Mouse (Mus musculus) MEL (cell line): ENCODE data around the gene Ywhag. TPM values are rescaled to one million over a fixed set of nuclear protein-coding genes. Genes with fewer than 3 reads are reported as not detected.

Experiments
- DNase-seq: peaks from one replicate; pipeline ENCODE4 v3.0.0; 2011; ENCODE audit warnings: low read depth, low spot score
- H3K27ac ChIP-seq: 2 replicates; pipeline ENCODE4 v1.5.1; 2012; ENCODE audit warnings: low read depth, mild to moderate bottlenecking, control low read depth, low read length, moderate library complexity; ENCODE audit not compliant: control insufficient read depth
- H3K27me3 ChIP-seq, 2 experiments: fragments of 150-350 bp in 1 of 2; sonication (generic) in 1 of 2; 2 replicates each; pipeline ENCODE4 v1.6.1; 2012; ENCODE audit warnings: low read length in 2 of 2, mild to moderate bottlenecking in 2 of 2, improper control_type of control experiment in 1 of 2, moderate library complexity in 1 of 2; ENCODE audit not compliant: insufficient read depth in 2 of 2, control insufficient read depth in 1 of 2
- H3K36me3 ChIP-seq, 2 experiments: 2 replicates each; pipeline ENCODE4 v1.6.1; 2012 to 2014; ENCODE audit warnings: low read length in 2 of 2, improper control_type of control experiment in 1 of 2, inconsistent platforms in 1 of 2, mild to moderate bottlenecking in 1 of 2; ENCODE audit not compliant: insufficient read depth in 2 of 2, control insufficient read depth in 1 of 2
- H3K4me1 ChIP-seq, 2 experiments: fragments of 150-350 bp in 1 of 2; sonication (generic) in 1 of 2; 2 replicates each; pipeline ENCODE4 v1.6.1; 2012; ENCODE audit warnings: low read length in 2 of 2, improper control_type of control experiment in 1 of 2, mild to moderate bottlenecking in 1 of 2; ENCODE audit not compliant: insufficient read depth in 2 of 2, control insufficient read depth in 1 of 2
- H3K4me3 ChIP-seq, 2 experiments: fragments of 150-350 bp in 1 of 2; sonication (generic) in 1 of 2; 2 replicates each; pipeline ENCODE4 v1.5.1; 2012; ENCODE audit warnings: low read depth in 2 of 2, low read length in 2 of 2, mild to moderate bottlenecking in 2 of 2, moderate library complexity in 2 of 2, control low read depth in 1 of 2, improper control_type of control experiment in 1 of 2; ENCODE audit not compliant: control insufficient read depth in 1 of 2, insufficient read depth in 1 of 2
- H3K79me2 ChIP-seq: 2 replicates; pipeline ENCODE4 v1.6.1; 2012; ENCODE audit warnings: mild to moderate bottlenecking, low read length, moderate library complexity; ENCODE audit not compliant: control insufficient read depth, poor library complexity, insufficient read depth
- H3K9ac ChIP-seq: 2 replicates; pipeline ENCODE4 v1.6.1; 2012; ENCODE audit warnings: low read depth, mild to moderate bottlenecking, control low read depth, low read length, moderate library complexity; ENCODE audit not compliant: control insufficient read depth, poor library complexity, severe bottlenecking
- H3K9me3 ChIP-seq: fragments of 150-350 bp; sonication (generic); replicated peaks from 2 replicates; pipeline ENCODE4 v1.6.1; 2012; ENCODE audit warnings: mild to moderate bottlenecking, low read length, improper control_type of control experiment, moderate library complexity; ENCODE audit not compliant: insufficient read depth
- CHD1 ChIP-seq: IDR thresholded peaks from 2 replicates; pipeline ENCODE4 v1.6.1; 2012; ENCODE audit warnings: low read depth, mild to moderate bottlenecking, inconsistent platforms, low read length, improper control_type of control experiment
- CHD2 ChIP-seq: IDR thresholded peaks from 2 replicates; pipeline ENCODE4 v1.6.1; 2011; ENCODE audit warnings: low read length, improper control_type of control experiment
- CTCF ChIP-seq, 3 experiments: IDR thresholded peaks in 2 of 3; conservative IDR thresholded peaks in 1 of 3; 2 replicates each; pipeline ENCODE4 v1.5.1; 2011 to 2012; ENCODE audit warnings: low read length in 3 of 3, low read depth in 2 of 3, mild to moderate bottlenecking in 2 of 3, improper control_type of control experiment in 1 of 3, inconsistent platforms in 1 of 3, mixed read lengths in 1 of 3, moderate library complexity in 1 of 3; ENCODE audit not compliant: control insufficient read depth in 1 of 3, insufficient read depth in 1 of 3, poor library complexity in 1 of 3, severe bottlenecking in 1 of 3
- ELF1 ChIP-seq: IDR thresholded peaks from 2 replicates; pipeline ENCODE4 v1.6.1; 2014; ENCODE audit warnings: low read depth, mild to moderate bottlenecking, inconsistent platforms, low read length, improper control_type of control experiment, moderate library complexity
- EP300 ChIP-seq, 2 experiments: IDR thresholded peaks; 2 replicates each; pipeline ENCODE4 v1.6.1; 2011; ENCODE audit warnings: improper control_type of control experiment in 2 of 2, low read length in 2 of 2, low read depth in 1 of 2, mild to moderate bottlenecking in 1 of 2
- ETS1 ChIP-seq: IDR thresholded peaks from 2 replicates; pipeline ENCODE4 v1.6.1; 2012; ENCODE audit warnings: low read depth, mild to moderate bottlenecking, inconsistent platforms, low read length, improper control_type of control experiment, moderate library complexity
- GABPA ChIP-seq: IDR thresholded peaks from 2 replicates; pipeline ENCODE4 v1.6.1; 2012; ENCODE audit warnings: low read depth, mild to moderate bottlenecking, inconsistent platforms, low read length, improper control_type of control experiment, moderate library complexity
- GATA1 ChIP-seq: IDR thresholded peaks from 2 replicates; pipeline ENCODE4 v1.6.1; 2011; ENCODE audit warnings: low read depth, low read length, improper control_type of control experiment
- HCFC1 ChIP-seq: IDR thresholded peaks from 2 replicates; pipeline ENCODE4 v1.6.1; 2012; ENCODE audit warnings: low read depth, mild to moderate bottlenecking, inconsistent platforms, low read length, improper control_type of control experiment, moderate library complexity
- JUND ChIP-seq: IDR thresholded peaks from 2 replicates; pipeline ENCODE4 v1.6.1; 2011; ENCODE audit warnings: low read depth, mild to moderate bottlenecking, improper control_type of control experiment, low read length
- KAT2A ChIP-seq: conservative IDR thresholded peaks from 2 replicates; pipeline ENCODE4 v1.6.1; 2012; ENCODE audit warnings: low read depth, low read length, improper control_type of control experiment, inconsistent platforms
- MAFK ChIP-seq: IDR thresholded peaks from 2 replicates; pipeline ENCODE4 v1.6.1; 2011; ENCODE audit warnings: low read depth, mild to moderate bottlenecking, low read length, improper control_type of control experiment, borderline replicate concordance
- MAX ChIP-seq: IDR thresholded peaks from 2 replicates; pipeline ENCODE4 v1.6.1; 2011; ENCODE audit warnings: low read length, improper control_type of control experiment
- MAZ ChIP-seq: IDR thresholded peaks from 2 replicates; pipeline ENCODE4 v1.6.1; 2012; ENCODE audit warnings: low read depth, mild to moderate bottlenecking, inconsistent platforms, low read length, improper control_type of control experiment
- MEF2A ChIP-seq: IDR thresholded peaks from 2 replicates; pipeline ENCODE4 v1.6.1; 2014; ENCODE audit warnings: low read depth, mild to moderate bottlenecking, inconsistent platforms, low read length, improper control_type of control experiment; ENCODE audit not compliant: poor library complexity, insufficient replicate concordance, severe bottlenecking; ENCODE audit errors: extremely low read depth
- NELFE ChIP-seq: IDR thresholded peaks from 2 replicates; pipeline ENCODE4 v1.6.1; 2011; ENCODE audit warnings: low read depth, low read length, improper control_type of control experiment
- NRF1 ChIP-seq: IDR thresholded peaks from 2 replicates; pipeline ENCODE4 v1.6.1; 2014; ENCODE audit warnings: low read depth, mild to moderate bottlenecking, inconsistent platforms, low read length, improper control_type of control experiment, moderate library complexity; ENCODE audit not compliant: poor library complexity, insufficient read depth, severe bottlenecking
- POLR2A ChIP-seq, 2 experiments: IDR thresholded peaks; 2 replicates each; pipeline ENCODE4 v1.6.1; 2011 to 2012; ENCODE audit warnings: low read length in 2 of 2, mild to moderate bottlenecking in 2 of 2, control low read depth in 1 of 2, improper control_type of control experiment in 1 of 2, low read depth in 1 of 2, moderate library complexity in 1 of 2; ENCODE audit not compliant: control insufficient read depth in 1 of 2, insufficient read depth in 1 of 2, poor library complexity in 1 of 2
- POLR2AphosphoS2 ChIP-seq: IDR thresholded peaks from 2 replicates; pipeline ENCODE4 v1.6.1; 2011; ENCODE audit warnings: low read length, improper control_type of control experiment
- POLR2AphosphoS5 ChIP-seq: IDR thresholded peaks from 2 replicates; pipeline ENCODE4 v1.6.1; 2012; ENCODE audit warnings: low read depth, borderline replicate concordance, mild to moderate bottlenecking, inconsistent platforms, low read length, moderate library complexity, mixed read lengths
- RAD21 ChIP-seq: IDR thresholded peaks from 2 replicates; pipeline ENCODE4 v1.6.1; 2011; ENCODE audit warnings: mild to moderate bottlenecking, low read depth, low read length, improper control_type of control experiment
- RCOR1 ChIP-seq: IDR thresholded peaks from 2 replicates; pipeline ENCODE4 v1.6.1; 2012; ENCODE audit warnings: low read depth, mild to moderate bottlenecking, inconsistent platforms, low read length, improper control_type of control experiment
- SIN3A ChIP-seq: IDR thresholded peaks from 2 replicates; pipeline ENCODE4 v1.6.1; 2012; ENCODE audit warnings: low read length, improper control_type of control experiment, inconsistent platforms
- SMC3 ChIP-seq: IDR thresholded peaks from 2 replicates; pipeline ENCODE4 v1.6.1; 2011; ENCODE audit warnings: low read depth, low read length, improper control_type of control experiment
- TAL1 ChIP-seq: IDR thresholded peaks from 2 replicates; pipeline ENCODE4 v1.6.1; 2012; ENCODE audit warnings: mild to moderate bottlenecking, inconsistent platforms, low read length, moderate library complexity, mixed read lengths
- TBP ChIP-seq: IDR thresholded peaks from 2 replicates; pipeline ENCODE4 v1.8.0; 2011; ENCODE audit warnings: low read depth, low read length, improper control_type of control experiment
- USF1 ChIP-seq: IDR thresholded peaks from 2 replicates; pipeline ENCODE4 v1.6.1; 2014; ENCODE audit warnings: low read depth, mild to moderate bottlenecking, inconsistent platforms, low read length, improper control_type of control experiment, moderate library complexity
- ZC3H11A ChIP-seq: IDR thresholded peaks from 2 replicates; pipeline ENCODE4 v1.6.1; 2012; ENCODE audit warnings: low read depth, mild to moderate bottlenecking, inconsistent platforms, low read length, improper control_type of control experiment
- ZKSCAN1 ChIP-seq: IDR thresholded peaks from 2 replicates; pipeline ENCODE4 v1.6.1; 2012; ENCODE audit warnings: low read depth, mild to moderate bottlenecking, inconsistent platforms, low read length, improper control_type of control experiment, moderate library complexity
- ZMIZ1 ChIP-seq: IDR thresholded peaks from 2 replicates; pipeline ENCODE4 v1.6.1; 2012; ENCODE audit warnings: low read depth, mild to moderate bottlenecking, inconsistent platforms, low read length, improper control_type of control experiment, moderate library complexity
- polyA plus RNA-seq, 2 experiments: library from polyadenylated mRNA; stranded (reverse) in 1 of 2; unstranded in 1 of 2; fragments of >175 nt in 1 of 2; fragments of >200 nt in 1 of 2; gene quantifications; 2 replicates each; pipeline versions ENCODE4 v1.2.1 to v1.2.4; 2012; ENCODE audit warnings: low replicate concordance in 2 of 2, low read depth in 1 of 2; ENCODE audit not compliant: insufficient read length in 2 of 2, insufficient read depth in 1 of 2, missing spikeins in 1 of 2
- total RNA-seq: library from RNA; depleted of rRNA; stranded (reverse); fragments of 300-350 nt; gene quantifications from 2 replicates; pipeline ENCODE4 v1.2.3, GENCODE M21; 2012

Ywhag gene
- total and polyA plus RNA-seq, 3 experiments, result 109 to 295 (median 268) TPM

- Histone ChIP-seq H3K27me3 (no peaks in the 10 kb centered on the region), H3K4me1 (no peaks in the 10 kb centered on the region), H3K79me2 (no peaks in the 10 kb centered on the region), H3K9ac (no peak overlapping the region), H3K9me3 (no peaks in the 10 kb centered on the region), H3K27ac (no peak overlapping the region), H3K4me3 (no peak overlapping the region), H3K36me3 (peaks cover 0 to 3% of the 10 kb centered on the region in 2 experiments; a peak in 2 of 4 replicates)
- DNase-seq, result no peak
- no peak for TF ChIP-seq ZKSCAN1
- peak in 1 of 2 experiments; percentile 5; a peak in 1 of 4 replicates for TF ChIP-seq POLR2A (IDR thresholded peaks at IDR 0.05; ENCODE audit: control insufficient read depth in 1 of 2, insufficient read depth in 1 of 2, low read depth in 1 of 2, low read length in 2 of 2, poor library complexity in 1 of 2)
Observed at GRCm38 (mm10) chr5:135904259-135904658, 30.2 kb downstream of the Ywhag start.

GRCm38 (mm10) chr5:135903551-135904151 is 30.8 kb downstream of the Ywhag start:
- DNase-seq, result peak; percentile 83
- Histone ChIP-seq H3K9ac (peak overlapping the region; percentile 40; the same call in 1 of the 2 replicates), H3K79me2 (no peaks in the 10 kb centered on the region), H3K27ac (0 out of 2 replicates have a peak overlapping the region, but pooled peaks have one; percentile 9), H3K27me3 (no peaks in the 10 kb centered on the region), H3K4me3 (peak overlapping the region; percentile 31 to 34; a peak in 3 of 4 replicates), H3K9me3 (no peaks in the 10 kb centered on the region), H3K36me3 (peaks cover 0 to 3% of the 10 kb centered on the region in 2 experiments; a peak in 1 of 4 replicates), H3K4me1 (no peaks in the 10 kb centered on the region)
- TF ChIP-seq SIN3A (peak; percentile 40; the same call in 1 of the 2 replicates), NRF1 (no peak), POLR2AphosphoS5 (no peak), MAZ (no peak), MAX (no peak), ZMIZ1 (no peak), CTCF (IDR thresholded peaks at IDR 0.05 in 2 of 3, conservative IDR thresholded peaks at IDR 0.05 in 1 of 3; ENCODE audit: control insufficient read depth in 1 of 3, insufficient read depth in 1 of 3, low read depth in 2 of 3, low read length in 3 of 3, poor library complexity in 1 of 3, severe bottlenecking in 1 of 3) (peak; percentile 75 to 93 (median 87)), ETS1 (no peak), RAD21 (peak; percentile 50), TAL1 (no peak), HCFC1 (no peak), POLR2AphosphoS2 (no peak; the same call in 1 of the 2 replicates), ZC3H11A (no peak), POLR2A (IDR thresholded peaks at IDR 0.05; ENCODE audit: control insufficient read depth in 1 of 2, insufficient read depth in 1 of 2, low read depth in 1 of 2, low read length in 2 of 2, poor library complexity in 1 of 2) (peak in 1 of 2 experiments; percentile 34; a peak in 2 of 4 replicates), MAFK (no peak), USF1 (no peak), GABPA (no peak), CHD2 (no peak; the same call in 1 of the 2 replicates), ELF1 (peak; percentile 58; the same call in 1 of the 2 replicates), CHD1 (no peak), SMC3 (peak; percentile 46), RCOR1 (no peak), TBP (no peak), NELFE (0 out of 2 replicates have a peak, but pooled peaks have one; percentile 24), MEF2A (no peak), ZKSCAN1 (no peak), KAT2A (no peak), GATA1 (no peak), EP300 (IDR thresholded peaks at IDR 0.05; ENCODE audit: low read depth in 1 of 2, low read length in 2 of 2) (no peak), JUND (no peak)
